Mouse (Mus musculus) cerebellum, adult 11 months (tissue): ENCODE measurements around the gene Ffar3.

Experiments used
- DNase-seq: peaks from one replicate; pipeline ENCODE4 v3.0.0; 2022

Gene Ffar3

GRCm38 (mm10) chr7:30856078-30856477 lies at the start of gene Ffar3:
TSS of gene Ffar3 (minus strand) at chr7:30856178.
- DNase-seq = no peak

- no peak for DNase-seq
Observed at GRCm38 (mm10) chr7:30904042-30904441, 48.1 kb upstream of the Ffar3 start.

- DNase-seq = no peak
Observed at GRCm38 (mm10) chr7:30895217-30895616, 39.2 kb upstream of the Ffar3 start.

GRCm38 (mm10) chr7:30892515-30892914 lies 36.5 kb upstream of the Ffar3 start:
- DNase-seq = no peak

GRCm38 (mm10) chr7:30891746-30892145 lies 35.8 kb upstream of the Ffar3 start:
- no peak for DNase-seq

- DNase-seq = no peak
Observed at GRCm38 (mm10) chr7:30890681-30891080, 34.7 kb upstream of the Ffar3 start.

- DNase-seq = no peak
Observed at GRCm38 (mm10) chr7:30888786-30889185, 32.8 kb upstream of the Ffar3 start.

- DNase-seq = no peak
Observed at GRCm38 (mm10) chr7:30887568-30888188, 31.7 kb upstream of the Ffar3 start.

- no peak for DNase-seq
Observed at GRCm38 (mm10) chr7:30886852-30887251, 30.9 kb upstream of the Ffar3 start.

GRCm38 (mm10) chr7:30884047-30884446 lies 28.1 kb upstream of the Ffar3 start:
- DNase-seq = no peak

- DNase-seq = no peak
Observed at GRCm38 (mm10) chr7:30881367-30881766, 25.4 kb upstream of the Ffar3 start.

GRCm38 (mm10) chr7:30880176-30880575 lies 24.2 kb upstream of the Ffar3 start, which contains the start of gene Cd22:
TSS of gene Cd22 (minus strand) at chr7:30880342.
- DNase-seq = no peak

GRCm38 (mm10) chr7:30878950-30879349 lies 23.0 kb upstream of the Ffar3 start:
- no peak for DNase-seq

- DNase-seq = peak; percentile 58
Observed at GRCm38 (mm10) chr7:30873083-30873482, 17.1 kb upstream of the Ffar3 start.

- no peak for DNase-seq
Observed at GRCm38 (mm10) chr7:30863386-30863785, 7.4 kb upstream of the Ffar3 start.

- no peak for DNase-seq
Observed at GRCm38 (mm10) chr7:30861464-30861863, 5.5 kb upstream of the Ffar3 start, which contains the start of gene Ffar1. TSS of gene Ffar1 (minus strand) at chr7:30861564.

GRCm38 (mm10) chr7:30859635-30860402 lies 3.8 kb upstream of the Ffar3 start:
- peak; percentile 16 for DNase-seq

GRCm38 (mm10) chr7:30859290-30859634 lies 3.3 kb upstream of the Ffar3 start:
- DNase-seq = peak; percentile 11

GRCm38 (mm10) chr7:30857746-30858145 lies 1.8 kb upstream of the Ffar3 start:
- no peak for DNase-seq

- DNase-seq = no peak
Observed at GRCm38 (mm10) chr7:30851421-30851820, 4.6 kb downstream of the Ffar3 start.

GRCm38 (mm10) chr7:30847934-30848333 lies 8.0 kb downstream of the Ffar3 start:
- DNase-seq = no peak

GRCm38 (mm10) chr7:30847386-30847785 lies 8.6 kb downstream of the Ffar3 start:
- DNase-seq = no peak

- DNase-seq = no peak
Observed at GRCm38 (mm10) chr7:30846505-30847053, 9.4 kb downstream of the Ffar3 start.

GRCm38 (mm10) chr7:30844676-30845297 lies 11.2 kb downstream of the Ffar3 start:
- DNase-seq = no peak
